Mouse (Mus musculus): Measurements from ENCODE around the gene Pygm. TPM values are rescaled to one million over a fixed set of nuclear protein-coding genes. Genes with fewer than 3 reads are reported as not detected.

The Pygm gene
- 9.9 and 12.2 TPM in 2 replicates for polyA plus RNA-seq (2021; fragmentation: Nextera tagmentation)
- long read RNA-seq, experiment 1, transcript Pygm-201 (20 exons, 2,874 nt), result major isoform, 65 of 88 reads
- long read RNA-seq, experiment 1, partial matches to known transcripts, result 17 of 88 reads
- long read RNA-seq, experiment 1, other reads (novel, unspliced or antisense), result 6 of 88 reads
- long read RNA-seq, experiment 2, transcript Pygm-201 (20 exons, 2,874 nt), result major isoform, 7 of 19 reads
- long read RNA-seq, experiment 2, partial matches to known transcripts, result 12 of 19 reads
- long read RNA-seq, experiment 2, other reads (novel, unspliced or antisense), result 0 of 19 reads

GRCm38 (mm10) chr19:6384128-6384527, at the start of gene Pygm:
Gene Pygm, plus strand, starts transcription at chr19:6384399.

GRCm38 (mm10) chr19:6334673-6335457, 49.3 kb upstream of the Pygm start, which contains the start of gene Men1:
Gene Men1, plus strand, starts transcription at chr19:6334979.

DNA sequence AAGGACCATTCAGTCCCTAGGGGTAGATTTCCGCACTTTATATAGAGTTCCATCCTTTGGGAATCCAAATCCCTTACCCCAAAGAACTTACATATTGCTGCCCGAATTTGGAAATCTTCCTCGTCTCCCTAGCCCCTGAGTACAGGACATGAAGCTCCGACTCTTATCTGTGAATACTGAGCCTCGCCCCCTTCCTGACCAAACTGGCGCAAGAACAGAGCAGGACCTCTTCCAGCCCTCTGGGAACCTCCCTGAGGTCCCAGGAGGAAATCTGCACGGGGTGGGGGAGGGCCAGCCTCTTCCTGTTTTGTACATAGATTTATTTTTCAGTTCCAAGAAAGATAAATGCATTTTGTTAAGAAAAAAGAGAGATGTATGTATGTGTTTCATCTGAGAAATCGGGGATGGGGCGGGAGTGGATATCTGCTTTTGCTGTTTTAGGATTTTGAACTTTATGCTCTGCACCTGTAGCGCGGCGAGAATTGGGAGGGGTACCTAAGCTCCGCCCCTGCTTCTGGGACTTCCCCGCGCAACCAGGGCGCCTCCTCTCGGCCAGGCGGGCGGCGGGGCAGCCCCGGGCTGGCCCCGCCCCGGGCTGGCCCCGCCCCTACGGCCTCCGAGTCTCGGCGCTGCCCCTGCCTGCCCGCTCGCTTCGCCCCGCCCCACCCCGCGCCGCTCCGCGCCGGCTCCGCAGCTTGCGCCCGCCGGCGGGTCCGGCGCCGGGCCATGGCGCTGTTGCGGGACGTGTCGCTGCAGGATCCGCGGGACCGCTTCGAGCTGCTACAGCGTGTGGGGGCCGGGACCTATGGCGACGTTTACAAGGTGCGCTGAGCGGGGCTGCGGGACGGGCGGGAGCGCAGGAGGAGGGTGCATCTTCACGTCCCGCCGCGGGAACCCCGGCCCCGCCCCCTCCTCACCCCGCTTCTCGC, 43.4 kb upstream of the Pygm start, which contains the start of gene Map4k2:
Gene Map4k2 (plus strand): TSS at position 612 of the 929 bp plus-strand sequence.

GRCm38 (mm10) chr19:6363411-6364240, 20.6 kb upstream of the Pygm start, which contains the start of gene Sf1:
Gene Sf1, plus strand, starts transcription at chr19:6363690.

GRCm38 (mm10) chr19:6399285-6400095, 15.3 kb downstream of the Pygm start, which contains the start of gene Rasgrp2:
Gene Rasgrp2, plus strand, starts transcription at chr19:6399340.

DNA sequence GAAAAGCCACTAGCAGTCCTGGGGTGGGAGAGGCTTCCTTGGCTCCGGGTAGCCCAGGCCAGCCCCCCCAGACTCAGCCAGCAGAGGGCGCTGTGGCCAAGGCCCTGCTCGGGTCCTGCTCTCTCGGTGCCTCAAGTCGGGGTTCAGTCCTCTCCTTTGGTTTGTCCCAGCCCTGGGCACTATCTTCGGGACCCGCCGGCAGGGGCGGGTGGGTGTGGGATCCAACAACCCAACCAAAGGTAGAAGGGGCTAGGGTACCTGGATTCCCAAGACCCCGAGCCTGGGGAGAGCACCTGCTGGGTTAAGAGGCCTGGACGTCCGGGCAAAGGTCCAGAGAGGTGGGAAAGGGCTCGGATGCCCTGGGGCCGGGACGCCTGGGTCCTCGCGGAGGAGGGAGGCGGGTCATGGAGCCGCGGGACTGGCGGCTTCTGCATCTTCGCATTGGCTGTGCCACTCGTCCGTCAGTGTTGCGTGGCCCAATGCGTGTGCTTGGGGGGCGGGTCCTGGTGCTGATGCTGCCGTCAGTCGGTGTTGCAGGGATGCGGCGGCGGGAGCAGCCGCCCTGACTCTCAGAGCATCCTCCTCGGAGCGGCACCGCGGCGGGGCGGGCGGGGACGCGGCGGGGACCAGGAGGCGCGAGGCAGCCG, 34.2 kb downstream of the Pygm start, which contains the start of gene Nrxn2:
Gene Nrxn2 (plus strand): TSS at position 499 of the 647 bp plus-strand sequence.

Other genes starting within 250 kb of the Pygm start
- 0.19 TPM in 1 of 2 replicates, not detected in the other for gene Batf2, start 243.4 kb upstream of the Pygm start, polyA plus RNA-seq (2021; fragmentation: Nextera tagmentation)
- 175 and 184 TPM in 2 replicates for gene Arl2, start 242.9 kb upstream of the Pygm start, polyA plus RNA-seq (2021; fragmentation: Nextera tagmentation)
- not detected in 2 replicates for gene Majin, start 200.0 kb upstream of the Pygm start, polyA plus RNA-seq (2021; fragmentation: Nextera tagmentation)
- gene Gpha2, start 158.0 kb upstream of the Pygm start, polyA plus RNA-seq (2021; fragmentation: Nextera tagmentation), result not detected in 2 replicates
- 32.1 and 73.3 TPM in 2 replicates for gene Ppp2r5b, start 148.5 kb upstream of the Pygm start, polyA plus RNA-seq (2021; fragmentation: Nextera tagmentation)
- gene Atg2a, start 142.7 kb upstream of the Pygm start, polyA plus RNA-seq (2021; fragmentation: Nextera tagmentation), result 6.0 and 7.8 TPM in 2 replicates
- gene Ehd1, start 107.7 kb upstream of the Pygm start, polyA plus RNA-seq (2021; fragmentation: Nextera tagmentation), result 17.3 and 24.9 TPM in 2 replicates
- 0.04 and 0.33 TPM in 2 replicates for gene Cdc42bpg, start 77.9 kb upstream of the Pygm start, polyA plus RNA-seq (2021; fragmentation: Nextera tagmentation)
- gene Men1, start 49.4 kb upstream of the Pygm start, polyA plus RNA-seq (2021; fragmentation: Nextera tagmentation), result 26.7 and 28.0 TPM in 2 replicates
- gene Map4k2, start 43.3 kb upstream of the Pygm start, polyA plus RNA-seq (2021; fragmentation: Nextera tagmentation), result 32.7 and 67.3 TPM in 2 replicates
- 44.7 and 74.4 TPM in 2 replicates for gene Sf1, start 20.7 kb upstream of the Pygm start, polyA plus RNA-seq (2021; fragmentation: Nextera tagmentation)
- gene Rasgrp2, start 14.9 kb downstream of the Pygm start, polyA plus RNA-seq (2021; fragmentation: Nextera tagmentation), result 40.3 and 56.1 TPM in 2 replicates
- gene Nrxn2, start 34.3 kb downstream of the Pygm start, polyA plus RNA-seq (2021; fragmentation: Nextera tagmentation), result 79.9 and 119 TPM in 2 replicates
- gene Slc22a12, start 158.6 kb downstream of the Pygm start, polyA plus RNA-seq (2021; fragmentation: Nextera tagmentation), result 0.11 and 0.15 TPM in 2 replicates

Data from left cerebral cortex, adult 6 months (tissue).